In genomic region chr13:51603221-51603893, GRCm38 (mm10) we compare ENCODE assay signal across 8 mouse cellular contexts. TPM values are rescaled to one million over a fixed set of nuclear protein-coding genes. Genes with fewer than 3 reads are reported as not detected.
DNase-seq lines count a peak whose midpoint lies in the region; ATAC-seq and TF ChIP-seq lines count a peak whose summit lies in the region.

No protein-coding gene starts in this region.

- H3K4me3 ChIP-seq in kidney, embryonic 14.5 days (ENCODE audit: low read length), result no peak overlapping the region
- H3K4me3 ChIP-seq in kidney, adult 2 months (ENCODE audit: insufficient read depth, low read depth, low read length), result no peak overlapping the region
- no peak overlapping the region for H3K4me3 ChIP-seq in neural tube, embryonic 11.5 days (ENCODE audit: low read depth, low read length)
- H3K4me3 ChIP-seq in thymus, adult 2 months (ENCODE audit: control insufficient read depth, insufficient read depth, low read length), result no peak overlapping the region

- ATAC-seq in kidney, embryonic 14.5 days (ENCODE audit: low FRiP score, low TSS enrichment), result peak; percentile 63
- ATAC-seq in neural tube, embryonic 11.5 days (ENCODE audit: insufficient read depth, low FRiP score, low TSS enrichment), result peak; percentile 60; the same call in 1 of the 2 replicates

- WGBS in kidney, embryonic 14.5 days, result 32% methylated on average over 16 of the region's 16 CpGs
- WGBS in kidney, adult 2 months, result 22% methylated on average over 16 of the region's 16 CpGs
- WGBS in neural tube, embryonic 11.5 days, result 36% methylated on average over 16 of the region's 16 CpGs
- WGBS in thymus, adult 2 months, result 69% methylated on average over 16 of the region's 16 CpGs

- no peak for DNase-seq in kidney, adult 2 months
- DNase-seq in embryo, embryonic 11 days, result peak; percentile 80
- DNase-seq in heart, postnatal 4 days, result peak; percentile 10
- peak; percentile 57 to 66 for DNase-seq in left cerebral cortex, adult 9 months (ENCODE audit: low spot score in 2 of 2)
- peak; percentile 66 for DNase-seq in neural tube, embryonic 11.5 days (ENCODE audit: low spot score)
- no peak for DNase-seq in urinary bladder, postnatal 4 days (ENCODE audit: low spot score in 2 of 2)
- no peak for DNase-seq in thymus, adult 2 months

- H3K36me3 ChIP-seq in kidney, embryonic 14.5 days (ENCODE audit: control insufficient read depth, insufficient read depth, low read length), result no peaks in the 10 kb centered on the region
- no peaks in the 10 kb centered on the region for H3K36me3 ChIP-seq in kidney, adult 2 months (ENCODE audit: control insufficient read depth, insufficient read depth, low read length)
- no peaks in the 10 kb centered on the region for H3K36me3 ChIP-seq in neural tube, embryonic 11.5 days (ENCODE audit: control insufficient read depth, insufficient read depth, low read length)
- H3K36me3 ChIP-seq in thymus, adult 2 months (ENCODE audit: control insufficient read depth, insufficient read depth, low read length), result no peaks in the 10 kb centered on the region

- no peak for TF ChIP-seq POLR2A in kidney, adult 2 months (IDR thresholded peaks at IDR 0.05; ENCODE audit: low read depth, low read length)
- TF ChIP-seq POLR2A in thymus, adult 2 months (IDR thresholded peaks at IDR 0.05; ENCODE audit: control insufficient read depth, extremely low read depth, insufficient read depth, low read length, poor library complexity), result no peak

- no peak for TF ChIP-seq CTCF in kidney, adult 2 months (conservative IDR thresholded peaks at IDR 0.05; ENCODE audit: insufficient read depth, insufficient read length, low read depth, low read length)
- TF ChIP-seq CTCF in thymus, adult 2 months (IDR thresholded peaks at IDR 0.05; ENCODE audit: borderline replicate concordance, control insufficient read depth, extremely low read depth, insufficient read depth, low read length, poor library complexity), result no peak

- no peaks in the 10 kb centered on the region for H3K4me1 ChIP-seq in kidney, embryonic 14.5 days (ENCODE audit: control insufficient read depth, insufficient read depth, low read length)
- H3K4me1 ChIP-seq in kidney, adult 2 months (ENCODE audit: control insufficient read depth, insufficient read depth, low read length), result no peaks in the 10 kb centered on the region
- H3K4me1 ChIP-seq in neural tube, embryonic 11.5 days (ENCODE audit: control insufficient read depth, insufficient read depth, low read length), result 0 out of 2 replicates have a peak, but pooled peaks cover 5% of the 10 kb centered on the region
- no peaks in the 10 kb centered on the region; the same call in 1 of the 2 replicates for H3K4me1 ChIP-seq in thymus, adult 2 months (replicated peaks; ENCODE audit: control insufficient read depth, insufficient read depth, low read length)

- no peaks in the 10 kb centered on the region for H3K27me3 ChIP-seq in kidney, embryonic 14.5 days (ENCODE audit: control insufficient read depth, insufficient read depth, low read length)
- no peaks in the 10 kb centered on the region for H3K27me3 ChIP-seq in kidney, adult 2 months (replicated peaks; ENCODE audit: control insufficient read depth, insufficient read depth, low read length)
- H3K27me3 ChIP-seq in neural tube, embryonic 11.5 days (ENCODE audit: control insufficient read depth, insufficient read depth, low read length), result no peaks in the 10 kb centered on the region
- no peaks in the 10 kb centered on the region for H3K27me3 ChIP-seq in thymus, adult 2 months (ENCODE audit: control insufficient read depth, insufficient read depth, low read length)

- H3K27ac ChIP-seq in kidney, embryonic 14.5 days (ENCODE audit: low read depth, low read length), result no peak overlapping the region
- H3K27ac ChIP-seq in kidney, adult 2 months (ENCODE audit: insufficient read depth, low read depth, low read length), result no peak overlapping the region
- H3K27ac ChIP-seq in neural tube, embryonic 11.5 days (ENCODE audit: low read depth, low read length), result no peak overlapping the region
- no peak overlapping the region for H3K27ac ChIP-seq in thymus, adult 2 months (ENCODE audit: control insufficient read depth, insufficient read depth, low read length)

- no peak overlapping the region for H3K9ac ChIP-seq in kidney, embryonic 14.5 days (ENCODE audit: low read depth, low read length)
- H3K9ac ChIP-seq in neural tube, embryonic 11.5 days (ENCODE audit: low read length), result peak overlapping the region; percentile 9; the same call in 1 of the 2 replicates

- peak overlapping the region; percentile 19; the same call in 1 of the 2 replicates for H3K4me2 ChIP-seq in kidney, embryonic 14.5 days (replicated peaks; ENCODE audit: low read depth, low read length)
- peak overlapping the region; percentile 25; the same call in 1 of the 2 replicates for H3K4me2 ChIP-seq in neural tube, embryonic 11.5 days (ENCODE audit: low read depth)

- no peaks in the 10 kb centered on the region for H3K9me3 ChIP-seq in kidney, embryonic 14.5 days (ENCODE audit: control insufficient read depth, low read length)
- no peaks in the 10 kb centered on the region for H3K9me3 ChIP-seq in neural tube, embryonic 11.5 days (ENCODE audit: control insufficient read depth, low read length)

RNA-seq across cellular contexts. Expression of gene Shc3, which starts 34.1 kb away (rescaled TPM):
- polyA plus RNA-seq in kidney, embryonic 14.5 days (2014; fragmentation: Nextera tagmentation; extraction: Ambion mirVana), result 0.11 and 0.12 TPM in 2 replicates
- 0.77 and 1.1 TPM in 2 replicates for polyA plus RNA-seq in kidney, adult 2 months (2012; rRNA removed)
- 1 to 10 TPM; 3.9 to 4.0 TPM for total RNA-seq in heart, postnatal 4 days (2021)
- polyA plus RNA-seq in neural tube, embryonic 11.5 days (2014; fragmentation: Nextera tagmentation; extraction: Ambion mirVana), result 2.6 and 2.9 TPM in 2 replicates
- polyA plus RNA-seq in thymus, adult 2 months (2012; rRNA removed), result 0.57 and 0.69 TPM in 2 replicates

RNA-seq across cellular contexts. Expression of gene Cks2, which starts 41.7 kb away (rescaled TPM):
- polyA plus RNA-seq in kidney, embryonic 14.5 days (2014; fragmentation: Nextera tagmentation; extraction: Ambion mirVana), result 414 and 561 TPM in 2 replicates
- 34.8 and 36.5 TPM in 2 replicates for polyA plus RNA-seq in kidney, adult 2 months (2012; rRNA removed)
- 10 to 100 TPM; 76.8 to 86.6 TPM for total RNA-seq in heart, postnatal 4 days (2021)
- 315 and 323 TPM in 2 replicates for polyA plus RNA-seq in neural tube, embryonic 11.5 days (2014; fragmentation: Nextera tagmentation; extraction: Ambion mirVana)
- polyA plus RNA-seq in thymus, adult 2 months (2012; rRNA removed), result 85.3 and 86.2 TPM in 2 replicates

RNA-seq across cellular contexts. Expression of gene Secisbp2, which starts 48.1 kb away (rescaled TPM):
- 32.1 and 38.5 TPM in 2 replicates for polyA plus RNA-seq in kidney, embryonic 14.5 days (2014; fragmentation: Nextera tagmentation; extraction: Ambion mirVana)
- polyA plus RNA-seq in kidney, adult 2 months (2012; rRNA removed), result 23.4 and 26.1 TPM in 2 replicates
- total RNA-seq in heart, postnatal 4 days (2021), result 10 to 100 TPM; 22.3 to 23.0 TPM
- 29.2 and 29.8 TPM in 2 replicates for polyA plus RNA-seq in neural tube, embryonic 11.5 days (2014; fragmentation: Nextera tagmentation; extraction: Ambion mirVana)
- 50.1 and 50.8 TPM in 2 replicates for polyA plus RNA-seq in thymus, adult 2 months (2012; rRNA removed)

Comparison
In these comparisons a context has a peak if more than half of its experiments do, and no peak if none do; other contexts are left out.
1. DNase-seq: peak in embryo, embryonic 11 days (single experiment), heart, postnatal 4 days (single experiment), left cerebral cortex, adult 9 months (2 of 2) and neural tube, embryonic 11.5 days (single experiment); none in kidney, adult 2 months (single experiment), urinary bladder, postnatal 4 days (0 of 2) and thymus, adult 2 months (single experiment).